Mouse (Mus musculus) heart, adult 11 months (tissue): ENCODE data around the gene Rcan2.

Source experiments
- DNase-seq: peaks from one replicate; pipeline ENCODE4 v3.0.0; 2022

Gene Rcan2

DNA sequence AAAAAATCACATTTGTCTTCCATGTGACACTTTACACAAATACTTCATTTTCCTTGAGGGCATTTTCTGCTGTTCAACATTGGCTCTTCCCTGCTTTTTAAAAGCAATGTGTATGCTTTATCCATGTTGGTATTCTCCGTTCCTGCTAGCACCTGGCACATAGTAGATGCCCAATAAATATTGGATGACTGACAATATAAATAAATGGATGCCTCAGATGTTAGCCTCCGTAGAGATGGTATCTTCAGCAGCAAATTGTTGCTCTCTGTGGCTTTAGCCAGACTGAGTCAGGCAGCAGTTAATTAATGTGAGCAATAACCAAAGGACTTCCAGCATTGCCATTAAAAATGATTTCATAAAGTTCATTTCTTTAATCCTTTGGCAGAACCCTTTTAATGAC lies 223.9 kb downstream of the Rcan2 start:
- no peak for DNase-seq

DNA sequence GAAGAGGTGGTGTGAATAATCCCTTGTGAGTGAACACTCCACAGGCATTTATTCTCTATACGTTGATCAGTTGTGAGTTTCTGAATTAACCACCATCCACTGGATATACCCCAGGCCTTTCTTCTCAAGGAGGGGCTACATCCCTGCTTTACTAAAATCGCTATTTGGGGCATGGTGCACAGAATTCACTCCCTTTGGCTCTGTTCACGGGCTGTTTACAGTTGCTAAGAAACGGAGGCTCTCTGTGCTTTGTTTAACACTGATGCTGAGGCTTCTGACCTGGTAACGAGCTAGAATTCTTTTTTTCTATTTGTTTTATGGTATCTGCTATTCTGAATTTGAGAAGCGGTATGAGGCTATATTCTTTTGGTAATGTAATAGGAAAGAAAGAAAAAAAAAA lies 224.8 kb downstream of the Rcan2 start:
- no peak for DNase-seq

DNA sequence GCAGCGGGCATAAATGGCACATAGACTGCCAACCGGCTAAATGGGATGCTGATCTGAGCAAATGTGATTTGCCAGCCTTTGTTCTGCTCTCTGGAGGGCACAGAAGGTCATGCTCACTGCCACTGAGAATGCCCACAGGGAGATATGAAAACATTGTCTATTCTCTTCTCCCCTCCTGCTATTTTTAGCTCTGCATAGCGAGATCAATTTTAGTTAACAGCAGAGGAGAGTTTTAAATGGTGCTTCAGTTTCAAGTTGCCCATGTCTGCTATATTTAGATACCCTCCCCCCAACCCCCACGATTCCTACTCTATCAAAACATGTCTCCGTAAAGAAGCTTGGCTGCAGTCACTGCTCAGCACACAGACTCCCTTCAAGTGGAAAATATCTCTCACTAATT lies 225.2 kb downstream of the Rcan2 start:
- DNase-seq, result peak; percentile 94

DNA sequence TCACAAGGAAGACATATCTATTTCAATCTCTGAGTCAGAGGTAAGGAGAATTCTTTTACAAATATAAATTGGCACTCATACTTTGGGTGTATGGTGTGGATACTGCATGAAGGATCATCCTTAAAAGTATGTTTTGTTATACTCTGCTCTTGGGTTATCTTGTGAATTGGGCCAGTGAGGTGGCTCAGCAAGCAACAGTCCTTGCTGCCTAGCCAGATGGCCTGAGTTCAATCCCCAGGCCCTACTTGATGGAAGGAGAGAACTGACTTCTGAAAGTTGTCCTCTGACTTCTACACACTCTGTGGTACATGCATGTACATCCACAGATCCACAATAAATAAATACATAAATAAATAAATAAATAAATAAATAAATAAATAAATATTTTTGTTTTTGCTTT lies 225.6 kb downstream of the Rcan2 start:
- no peak for DNase-seq

DNA sequence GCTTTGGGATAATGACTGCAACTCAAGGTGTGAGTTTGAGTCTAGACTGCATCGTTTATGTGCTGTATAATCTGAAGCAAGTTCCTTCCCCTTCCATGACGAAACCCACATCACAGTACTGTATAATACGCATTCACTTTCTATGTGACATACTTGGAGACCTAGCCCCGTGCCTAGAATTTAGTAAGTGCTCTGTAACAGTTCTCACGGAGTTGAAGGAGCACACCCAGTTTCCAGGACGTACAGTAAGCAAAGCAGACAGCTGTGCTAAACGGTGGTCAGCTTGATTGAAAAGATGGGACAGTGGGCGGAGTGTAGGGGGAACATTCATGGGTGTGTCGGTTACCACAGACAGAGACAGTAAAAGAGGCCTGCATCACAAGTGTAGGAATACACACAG lies 226.2 kb downstream of the Rcan2 start:
- DNase-seq, result no peak

DNA sequence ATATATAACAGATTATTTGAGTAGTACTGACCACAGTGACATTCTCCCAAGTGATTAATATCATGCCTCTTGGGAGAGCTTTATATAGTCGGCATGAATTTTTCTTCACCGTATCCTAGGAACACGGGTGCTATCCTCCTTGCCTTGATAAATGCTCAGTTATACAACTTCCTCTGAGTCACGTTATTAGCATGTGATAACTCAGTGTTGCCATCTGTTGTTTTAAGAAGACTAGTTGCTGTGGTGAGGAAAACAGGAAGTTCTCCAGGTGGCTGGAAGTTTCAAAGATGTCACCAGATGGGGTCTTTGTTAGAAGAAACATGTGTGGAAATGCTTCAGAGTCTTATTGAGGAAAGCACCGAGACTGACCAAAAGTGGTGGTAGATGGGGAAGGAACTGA lies 228.5 kb downstream of the Rcan2 start:
- DNase-seq, result peak; percentile 96

DNA sequence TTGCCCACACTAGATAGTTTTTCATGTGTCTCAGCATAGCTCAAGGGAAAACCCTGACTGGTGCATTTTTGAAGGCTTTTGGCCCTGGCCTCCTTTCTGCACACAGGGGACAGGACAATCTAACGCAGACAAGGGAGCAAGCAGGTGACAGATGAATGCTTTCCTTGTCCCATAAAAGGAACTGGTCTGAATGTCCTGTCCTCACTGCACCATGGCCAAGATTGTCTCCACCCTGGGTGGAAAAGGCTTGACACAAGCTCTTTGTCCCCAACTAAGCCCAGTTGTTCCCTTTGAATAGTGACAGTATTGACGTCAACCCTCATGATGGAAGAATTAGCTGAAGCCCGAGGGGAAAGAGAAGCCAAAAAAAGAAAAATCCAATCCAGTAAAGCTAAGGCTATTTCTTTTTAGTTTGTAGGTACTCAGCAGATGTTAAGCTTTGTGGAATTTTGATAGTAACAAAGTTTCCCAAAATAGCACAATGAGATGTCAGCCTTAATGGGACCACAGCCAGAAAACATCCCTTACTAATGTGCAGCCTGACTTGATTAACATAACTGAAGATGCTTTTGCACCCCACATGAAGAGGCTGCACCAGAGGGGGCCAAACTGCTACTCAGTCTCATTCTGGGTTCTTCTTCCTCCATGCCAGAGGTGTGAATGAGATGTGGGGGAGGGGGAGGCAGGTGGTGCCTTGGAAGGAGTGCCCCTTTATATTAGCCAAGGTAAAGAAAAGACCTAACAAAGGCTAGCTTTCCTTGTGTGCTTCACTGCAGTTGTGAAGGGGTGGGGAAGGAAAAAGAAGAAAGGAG lies 229.8 kb downstream of the Rcan2 start:
- peak; percentile 97 for DNase-seq

DNA sequence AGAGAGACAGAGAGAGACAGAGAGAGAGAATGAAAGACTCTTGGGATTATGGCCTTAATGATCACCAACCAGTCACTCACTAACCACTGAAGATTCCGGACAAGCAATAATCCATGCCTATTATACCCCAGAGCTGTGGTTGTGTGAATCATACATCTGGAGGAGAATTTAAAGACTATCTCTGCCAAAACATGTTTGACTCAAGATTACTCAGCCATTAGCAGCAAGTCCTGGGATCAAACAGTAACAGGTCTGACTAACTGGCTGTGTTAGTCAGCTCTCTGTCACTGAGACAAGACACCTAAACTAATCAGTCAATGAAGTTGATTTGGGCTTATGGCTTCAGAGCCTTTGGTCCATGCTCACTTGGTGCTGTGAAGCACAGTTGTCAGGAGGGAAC lies 233.9 kb downstream of the Rcan2 start:
- DNase-seq, result peak; percentile 33

DNA sequence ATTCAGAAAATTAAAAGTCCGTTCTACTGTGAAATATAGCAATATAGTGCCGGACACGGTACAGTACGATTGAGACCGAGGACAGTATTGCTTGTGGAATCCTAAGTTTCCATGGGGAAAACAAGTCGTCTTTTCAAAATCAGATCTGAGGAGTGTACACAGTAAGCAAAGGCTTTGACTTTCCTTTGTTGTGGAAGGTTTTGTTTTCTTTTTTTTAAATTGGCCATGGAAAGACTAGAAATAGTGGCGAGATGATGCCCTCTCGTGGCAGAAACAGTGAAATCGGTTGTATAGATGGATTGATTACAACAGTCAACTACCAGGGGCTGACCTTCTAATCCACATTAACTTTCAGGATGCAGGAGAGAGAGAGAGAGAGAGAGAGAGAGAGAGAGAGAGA lies 237.5 kb downstream of the Rcan2 start:
- no peak for DNase-seq

DNA sequence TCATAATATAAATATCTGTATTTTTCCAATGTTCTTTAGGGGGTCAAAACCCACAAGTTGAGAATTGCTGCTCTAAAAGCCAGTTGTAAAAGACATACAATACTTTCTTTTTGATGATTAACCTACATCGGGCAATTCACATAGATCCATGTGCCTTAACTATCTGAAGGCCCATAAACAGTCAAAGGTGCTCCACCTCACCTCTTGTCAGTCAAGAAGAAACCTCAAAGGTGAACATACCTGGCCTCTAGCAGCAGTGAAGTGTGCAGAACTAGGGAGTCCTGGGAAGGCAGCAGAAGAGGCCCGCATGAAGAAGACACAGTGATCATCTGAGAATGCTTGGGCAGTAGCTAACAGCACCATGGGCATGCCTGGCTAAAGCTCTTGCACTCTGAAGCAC lies 239.3 kb downstream of the Rcan2 start:
- no peak for DNase-seq

DNA sequence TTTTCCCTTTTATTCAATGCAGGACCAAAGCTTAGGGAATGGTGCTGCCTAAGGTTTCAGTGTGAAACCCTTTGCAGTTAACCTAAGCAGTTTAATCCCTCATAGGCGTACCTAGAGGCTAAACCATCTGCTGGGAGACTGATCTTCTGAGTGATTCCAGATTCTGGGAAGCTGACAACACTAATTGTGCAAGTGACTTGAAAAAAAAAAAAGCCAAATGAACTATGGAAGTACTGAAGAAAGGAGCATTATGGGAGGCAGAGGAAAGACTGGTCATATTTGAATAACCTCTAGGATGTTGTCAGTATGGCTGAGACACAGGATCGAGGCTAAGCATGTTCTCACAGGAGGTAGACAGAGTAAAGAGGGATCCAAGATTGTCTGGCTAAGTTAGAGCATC lies 241.2 kb downstream of the Rcan2 start:
- no peak for DNase-seq

DNA sequence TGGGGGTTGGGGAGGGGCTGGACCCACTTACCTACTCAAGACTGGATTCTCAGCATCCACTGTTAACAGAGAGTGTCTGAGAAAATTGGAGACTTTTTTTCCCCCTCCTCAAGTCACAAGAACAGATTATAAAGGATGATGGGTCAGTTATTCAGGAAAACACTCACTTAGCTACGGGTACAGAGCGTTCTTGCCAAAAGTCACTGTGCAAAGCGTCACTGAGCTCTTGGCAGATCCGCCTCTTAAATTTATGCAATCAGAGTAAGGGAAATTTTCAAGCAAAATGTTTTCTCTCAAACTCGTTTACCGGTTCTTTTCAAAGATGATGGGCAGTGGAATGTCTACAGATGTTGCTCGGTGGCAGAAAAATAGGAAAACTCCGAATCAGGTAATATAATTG lies 241.7 kb downstream of the Rcan2 start:
- DNase-seq, result peak; percentile 93

DNA sequence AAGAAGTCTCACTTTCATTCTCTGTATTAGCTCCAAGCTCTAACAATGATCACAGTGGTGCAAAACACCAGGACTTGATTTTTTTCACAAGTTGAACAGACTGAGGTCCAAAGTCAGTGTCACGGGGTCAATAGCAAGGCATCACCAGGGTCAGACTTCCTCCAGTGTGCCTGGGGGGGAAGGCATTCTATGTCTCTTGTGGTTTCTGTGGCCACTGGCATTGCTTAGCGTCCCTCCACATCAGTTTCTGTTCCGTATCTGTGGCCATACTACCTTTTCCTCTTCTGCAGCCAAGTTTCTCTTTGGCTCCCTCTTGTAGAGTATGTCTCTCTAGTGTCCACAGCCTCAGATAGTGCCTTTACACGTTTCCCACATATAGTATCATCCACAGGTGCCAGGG lies 252.3 kb downstream of the Rcan2 start:
- DNase-seq, result peak; percentile 94

DNA sequence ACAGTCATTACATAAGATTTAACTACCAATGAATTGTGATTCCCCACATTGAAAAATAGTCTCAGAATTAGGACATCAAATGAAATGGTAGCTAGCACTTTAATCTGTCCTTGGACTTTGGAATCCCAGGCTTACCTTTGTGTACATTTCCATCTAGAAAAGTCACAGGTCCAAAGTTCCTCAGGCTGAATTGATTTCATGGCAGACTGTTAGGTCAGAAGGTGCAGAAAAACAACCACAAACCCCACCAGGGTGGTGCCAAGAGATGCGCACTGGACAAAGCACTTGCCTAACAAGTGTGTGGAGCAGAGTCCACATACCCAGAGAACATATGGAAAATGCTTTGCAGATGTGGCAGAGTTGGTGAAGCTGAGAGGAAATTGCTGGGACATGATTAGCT lies 256.0 kb downstream of the Rcan2 start:
- no peak for DNase-seq

DNA sequence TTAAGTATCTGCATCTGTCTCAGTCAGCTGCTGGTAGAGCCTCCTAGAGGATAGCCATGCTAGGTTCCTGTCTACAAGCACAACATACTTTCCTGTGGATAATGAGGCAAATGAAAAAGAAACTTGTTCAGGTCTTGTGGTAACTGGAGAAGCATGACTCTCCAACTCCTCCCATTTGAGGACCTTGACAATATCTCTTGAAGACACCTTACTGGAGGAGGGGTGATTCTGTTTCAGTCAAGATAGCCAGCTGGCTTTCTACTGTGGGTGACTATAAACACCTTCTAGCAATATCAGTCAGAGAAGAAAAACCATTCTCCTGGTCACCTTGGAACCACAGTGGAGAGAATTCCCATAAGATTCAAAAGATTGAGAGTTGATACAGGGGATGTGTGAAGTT lies 257.0 kb downstream of the Rcan2 start:
- no peak for DNase-seq

DNA sequence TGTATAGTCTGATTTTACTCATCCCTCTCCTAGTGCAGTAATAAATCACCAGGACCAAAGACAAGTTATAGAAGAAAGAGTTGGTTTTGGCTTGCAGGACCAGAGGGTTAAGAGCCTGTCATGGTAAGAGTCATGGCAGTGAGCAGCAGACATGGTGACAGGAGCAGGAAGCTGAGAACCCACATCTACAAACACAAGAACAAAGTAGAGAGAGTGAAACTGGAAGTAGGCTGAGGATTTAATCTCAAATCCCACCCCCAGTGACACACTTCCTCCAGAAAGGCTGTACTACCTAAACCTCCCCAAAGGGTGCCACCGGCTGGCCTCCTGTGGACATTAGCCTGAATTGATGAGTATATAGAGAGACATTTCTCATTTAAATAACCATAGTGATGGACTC lies 259.6 kb downstream of the Rcan2 start:
- no peak for DNase-seq

DNA sequence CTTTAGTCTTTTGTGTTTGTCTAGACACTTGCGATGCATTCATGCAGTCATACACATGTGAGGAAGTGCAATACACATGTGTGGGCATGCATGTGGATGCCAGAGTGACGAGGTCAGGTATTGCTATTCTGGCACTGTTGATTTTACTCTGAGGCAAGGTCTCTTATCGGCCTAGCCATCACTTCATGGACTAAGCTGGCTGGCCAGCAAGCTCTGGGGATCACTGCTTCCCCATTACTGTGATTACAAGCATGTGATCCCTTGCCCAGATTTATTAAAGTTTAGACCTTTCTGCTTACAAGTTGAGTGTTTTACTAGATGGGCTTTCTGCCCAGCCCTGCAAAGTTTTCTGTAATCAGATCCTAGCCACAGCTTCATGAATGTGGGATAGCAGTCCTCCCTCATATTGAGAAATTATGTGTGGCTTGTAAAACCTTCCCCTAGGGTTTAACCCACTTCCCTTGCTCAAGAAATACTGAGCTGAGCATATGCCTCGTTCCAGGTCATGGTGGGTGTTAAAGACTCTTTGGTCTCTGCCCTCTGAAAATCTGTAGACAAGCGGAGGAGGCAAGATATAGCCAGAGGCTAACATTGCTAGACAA lies 260.2 kb downstream of the Rcan2 start:
- no peak for DNase-seq

DNA sequence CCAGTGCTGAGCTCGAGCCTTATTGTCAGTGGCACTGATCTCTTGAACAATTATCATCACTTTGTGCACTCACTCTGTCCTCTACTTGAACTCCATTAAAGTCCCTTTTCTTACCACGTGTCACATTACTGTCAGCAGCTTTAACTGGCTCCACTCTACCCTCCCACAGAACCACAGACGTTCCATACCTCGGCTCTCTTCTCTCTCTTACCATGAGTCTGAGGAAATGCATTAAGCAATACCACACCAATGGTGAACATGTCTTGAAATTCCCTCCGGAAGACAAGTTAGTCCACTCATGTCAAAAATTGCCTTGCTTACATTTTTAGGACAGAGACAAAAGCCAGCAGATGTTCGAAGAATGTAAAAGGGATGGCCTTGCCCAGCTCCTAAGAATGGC lies 267.7 kb downstream of the Rcan2 start:
- no peak for DNase-seq

DNA sequence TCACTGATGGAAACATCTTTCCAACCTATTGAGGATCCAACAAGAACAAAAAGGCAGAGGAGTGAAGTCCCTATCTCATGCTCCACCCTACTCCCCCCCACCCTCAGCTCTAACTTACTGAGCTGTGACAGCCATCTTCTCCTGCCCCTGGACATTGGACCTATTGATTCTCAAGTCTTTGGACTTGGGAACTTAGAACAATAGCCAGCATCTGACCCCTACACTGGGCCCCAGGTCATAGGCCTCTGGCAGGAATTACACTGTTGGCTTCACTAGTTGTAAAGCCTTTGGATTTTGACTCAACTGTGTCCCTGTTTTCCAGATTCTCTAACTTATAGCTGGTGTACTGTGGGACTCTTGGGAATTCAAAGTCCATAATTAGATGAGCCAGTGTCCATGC lies 270.5 kb downstream of the Rcan2 start:
- no peak for DNase-seq

DNA sequence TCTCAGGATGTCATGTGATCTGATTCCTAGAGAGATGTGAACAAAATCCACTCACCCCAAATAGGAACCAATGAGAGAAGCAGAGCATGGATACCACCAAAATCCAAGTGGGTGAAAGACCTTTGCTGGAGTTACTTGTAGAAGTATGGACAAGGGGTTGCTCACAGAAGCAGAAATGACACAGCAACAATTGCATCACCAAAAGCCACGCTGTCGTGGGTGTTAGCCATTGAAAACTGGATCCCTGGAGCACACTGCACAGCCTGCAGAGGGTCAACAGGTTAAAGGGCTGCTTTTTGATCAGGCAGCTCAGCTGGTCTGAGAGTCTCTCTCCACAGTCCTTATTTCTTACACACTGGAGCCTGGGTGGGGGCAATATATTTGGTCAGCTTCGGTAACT lies 274.4 kb downstream of the Rcan2 start:
- DNase-seq, result peak; percentile 82

DNA sequence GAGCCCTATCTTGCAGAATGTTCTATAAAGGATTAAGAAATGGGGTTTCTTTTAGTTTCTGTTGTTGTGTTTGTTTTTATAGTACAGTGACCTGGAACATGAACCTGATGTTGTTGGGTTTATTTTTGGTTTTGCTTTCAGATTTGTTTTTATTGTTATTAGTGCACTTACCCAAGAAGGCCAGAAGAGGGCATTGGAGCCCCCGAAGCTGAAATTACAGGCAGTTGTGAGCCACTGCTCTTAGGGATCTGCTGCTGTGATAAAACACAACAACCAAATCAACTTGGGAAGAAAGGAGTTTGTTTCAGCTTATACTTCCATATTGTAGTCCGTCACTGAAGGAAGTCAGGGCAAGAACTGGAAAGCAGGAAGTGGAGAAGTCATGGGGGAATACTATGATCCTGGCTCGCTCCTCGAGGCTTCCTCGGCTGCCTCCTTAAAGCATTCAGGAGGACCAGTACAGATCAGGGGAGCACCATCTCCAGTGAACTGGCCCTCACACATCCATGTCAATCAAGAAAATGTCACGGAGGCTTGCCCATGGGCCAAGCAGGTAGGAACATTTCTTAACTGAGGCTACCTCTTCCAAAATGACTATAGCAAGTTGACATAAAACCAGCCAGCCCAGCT lies 275.0 kb downstream of the Rcan2 start:
- DNase-seq, result peak; percentile 92

DNA sequence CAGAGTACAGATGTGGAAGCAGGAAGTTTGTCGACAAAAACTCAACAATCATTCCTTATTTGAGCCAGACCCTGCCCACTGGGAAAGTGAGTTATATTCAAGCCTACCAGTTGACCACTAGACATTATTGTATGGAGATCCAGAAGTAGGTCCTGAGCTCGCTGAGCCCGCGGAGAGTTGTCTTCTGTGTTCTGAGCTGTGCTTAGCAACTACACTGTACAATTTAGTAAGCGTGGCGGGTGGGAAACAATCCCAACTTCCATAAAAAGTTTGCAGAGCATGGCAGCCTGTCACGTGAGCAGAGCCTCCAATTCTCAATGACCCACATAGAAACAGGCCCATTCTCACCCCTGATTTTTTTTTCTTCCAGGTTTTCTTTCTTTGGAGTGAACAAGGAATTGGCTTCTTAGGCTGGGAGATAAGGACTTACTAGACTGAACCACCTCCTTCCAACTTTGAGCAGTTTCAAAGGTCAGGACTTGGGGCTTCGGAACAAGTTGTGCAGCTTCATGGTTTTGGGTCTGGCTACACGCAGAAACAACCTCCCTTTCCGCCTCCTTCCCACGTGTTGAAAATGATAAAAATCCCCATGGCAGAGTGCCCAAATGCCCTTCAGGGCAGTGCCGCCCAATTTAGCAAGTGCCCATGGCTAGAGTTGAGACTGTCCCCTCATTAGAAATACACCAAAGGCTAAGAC lies 276.1 kb downstream of the Rcan2 start:
- peak; percentile 86 for DNase-seq

DNA sequence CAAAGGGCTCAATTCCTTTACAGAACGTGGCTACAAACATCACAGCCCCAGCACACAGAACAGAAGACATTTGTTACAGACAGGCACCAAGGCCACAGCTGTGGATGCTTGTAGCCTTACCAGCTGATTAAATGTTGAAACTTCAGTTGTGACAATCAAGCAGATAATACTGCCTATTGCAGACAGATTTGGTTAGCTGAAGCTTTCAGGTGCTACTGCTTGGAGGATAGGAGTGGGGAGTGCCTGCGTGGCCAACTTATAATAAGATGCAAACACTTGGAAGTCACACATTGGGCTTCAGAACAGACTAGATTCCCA lies 276.7 kb downstream of the Rcan2 start:
- DNase-seq, result no peak
